Mouse (Mus musculus) layer of hippocampus, postnatal 10 days (tissue): Measurements from ENCODE around the gene En2. TPM values are rescaled to one million over a fixed set of nuclear protein-coding genes. Genes with fewer than 3 reads are reported as not detected.

Source experiments
- total RNA-seq, 2 experiments: library from RNA; stranded (reverse); gene quantifications; 2 replicates each; pipeline ENCODE4 v1.2.3; 2021

En2 gene
- total RNA-seq, 2 experiments from 2014 or later, result 0.11 to 0.14 TPM

Other genes with a start within 250 kb of the En2 start
- 10 to 100 TPM; 82.7 to 88.7 TPM for gene Insig1, start 94.3 kb upstream of the En2 start, total RNA-seq
- gene Cnpy1, start 80.1 kb downstream of the En2 start, total RNA-seq, result under 1 TPM; 0.14 to 0.22 TPM
- gene Rbm33, start 151.4 kb downstream of the En2 start, total RNA-seq, result 10 to 100 TPM; 53.5 to 69.9 TPM